Mouse (Mus musculus): ENCODE measurements around the gene Olfr1380. TPM values are rescaled to one million over a fixed set of nuclear protein-coding genes. Genes with fewer than 3 reads are reported as not detected.
"Not testable (repeated sequence)": the region's sequence is repeated elsewhere in the genome, so short reads cannot be mapped to it uniquely, and the experiment has no call there.

The Olfr1380 gene
- not detected for total RNA-seq (2021)

DNA sequence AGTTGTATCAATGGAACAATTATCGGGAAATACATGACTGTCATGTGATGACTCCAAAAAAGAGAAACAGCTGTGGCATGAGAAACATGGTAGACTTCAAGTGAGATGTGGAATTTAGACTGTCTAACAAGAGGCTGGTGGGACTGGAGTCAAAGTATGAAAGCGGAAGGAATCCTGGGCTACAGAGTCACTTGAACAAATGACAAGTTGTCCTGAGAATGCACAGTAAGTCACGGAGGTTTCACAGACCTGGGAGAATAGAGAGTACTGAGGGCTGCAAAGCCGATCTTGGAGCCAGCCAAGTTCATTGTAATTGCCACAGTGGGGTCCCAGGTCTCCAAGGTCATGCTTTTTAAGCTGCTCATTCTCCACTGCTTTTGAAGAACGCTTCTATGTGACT, at the start of gene Olfr1380:
Olfr1380 (plus strand) TSS at position 301 of the 400 bp plus-strand sequence.
- intact Hi-C loops (cut with DNase I); DNase-seq: not testable (repeated sequence)

- DNase-seq, result peak in 1 of 2 experiments; percentile 14
- intact Hi-C loops (cut with DNase I), result no loop called here
Measured at GRCm38 (mm10) chr11:49518086-49518485, 38.6 kb upstream of the Olfr1380 start.

GRCm38 (mm10) chr11:49519348-49519747, 37.3 kb upstream of the Olfr1380 start, which contains the start of gene Olfr1383:
Gene Olfr1383, plus strand, starts transcription at chr11:49519648.
- intact Hi-C loops (cut with DNase I), result no loop called here
- DNase-seq, result no peak

DNA sequence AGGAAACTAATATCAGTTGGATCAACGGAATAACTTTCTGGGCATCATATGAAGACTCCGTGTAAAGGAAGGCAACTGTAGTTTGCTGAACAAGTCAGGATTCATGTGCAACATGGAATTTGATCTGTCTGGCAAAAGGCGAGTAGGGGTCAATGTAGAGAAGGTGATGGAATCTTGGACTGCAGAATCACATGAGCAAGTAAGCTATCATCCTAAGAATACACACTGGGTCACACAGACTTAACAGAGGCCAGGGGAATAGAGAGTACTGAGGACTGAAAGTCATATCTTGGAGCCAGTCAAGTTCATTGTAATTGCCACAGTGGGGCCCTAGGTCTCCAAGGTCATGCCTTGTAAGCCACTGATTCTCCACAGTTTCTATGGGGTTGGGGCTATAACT, 28.7 kb upstream of the Olfr1380 start, which contains the start of gene Olfr1382:
Olfr1382 (plus strand) TSS at position 301 of the 400 bp plus-strand sequence.
- no peak for DNase-seq
- intact Hi-C loops (cut with DNase I), result no loop called here

DNA sequence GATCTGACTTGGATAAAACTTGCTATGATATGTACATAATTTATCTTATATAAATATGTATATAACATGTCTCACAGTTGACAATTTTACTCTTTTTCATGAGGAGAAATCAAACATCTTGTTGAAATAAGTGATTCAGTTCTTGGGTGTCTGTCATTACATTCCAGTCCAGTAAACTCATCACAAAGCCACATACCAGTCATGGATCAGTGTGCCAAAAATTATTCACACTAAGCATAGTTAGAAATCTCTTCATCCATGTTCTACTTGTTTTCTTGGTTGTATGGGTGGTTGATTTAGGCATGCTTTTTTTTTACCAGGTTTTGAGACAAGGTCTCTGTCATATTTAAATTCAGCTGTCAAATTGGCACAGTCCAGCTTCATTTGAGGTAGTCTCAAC, 23.9 kb upstream of the Olfr1380 start:
- intact Hi-C loops (cut with DNase I), result no loop called here
- DNase-seq, result no peak

- peak; percentile 9 to 11 for DNase-seq
- intact Hi-C loops (cut with DNase I), result loop anchor here (5.0 kb wide), 2 partner anchors 264 to 349 kb away; partner anchors contain the start of gene Btnl9
Measured at GRCm38 (mm10) chr11:49536631-49537030, 20.0 kb upstream of the Olfr1380 start.

DNA sequence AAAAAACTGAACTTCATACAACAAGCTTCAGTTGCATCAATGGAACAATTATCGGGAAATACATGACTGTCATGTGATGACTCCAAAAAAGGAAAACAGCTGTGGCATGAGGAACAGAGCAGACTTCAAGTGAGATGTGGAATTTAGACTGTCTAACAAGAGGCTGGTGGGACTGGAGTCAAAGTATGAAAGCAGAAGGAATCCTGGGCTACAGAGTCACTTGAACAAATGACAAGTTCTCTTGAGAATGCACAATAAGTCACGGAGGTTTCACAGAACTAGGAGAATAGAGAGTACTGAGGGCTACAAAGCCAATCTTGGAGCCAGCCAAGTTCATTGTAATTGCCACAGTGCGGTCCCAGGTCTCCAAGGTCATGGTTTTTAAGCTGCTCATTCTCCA, 13.5 kb upstream of the Olfr1380 start, which contains the start of gene Olfr1381:
Olfr1381 (plus strand) TSS at position 301 of the 400 bp plus-strand sequence.
- intact Hi-C loops (cut with DNase I); DNase-seq: not testable (repeated sequence)

DNA sequence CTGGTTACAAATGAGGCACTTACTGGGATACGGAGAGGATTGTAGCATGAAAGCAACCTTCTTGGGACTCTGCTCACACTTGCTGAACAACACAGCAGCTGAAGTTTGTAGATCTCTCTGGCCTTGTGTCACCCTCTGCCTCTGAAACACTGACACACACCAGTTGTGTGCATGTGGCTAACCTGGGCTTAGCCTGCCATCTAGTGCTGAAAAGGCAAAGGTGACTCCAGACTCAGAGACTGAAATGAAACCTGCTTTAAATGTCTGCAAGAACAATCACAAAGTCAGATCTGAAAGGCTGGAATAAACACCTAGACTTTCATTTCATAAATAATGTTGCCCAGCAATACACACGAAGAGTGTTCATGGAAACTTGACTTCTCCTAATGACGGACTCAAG, 2.6 kb upstream of the Olfr1380 start:
- intact Hi-C loops (cut with DNase I), result loop anchor here (5.0 kb wide), 1 partner anchor 362 kb away; no protein-coding TSS in a partner anchor

GRCm38 (mm10) chr11:49575054-49575453, 18.4 kb downstream of the Olfr1380 start:
- intact Hi-C loops (cut with DNase I); DNase-seq: not testable (repeated sequence)

More for the DNA sequence above, 2.6 kb upstream of the Olfr1380 start:
- DNase-seq, result peak in 1 of 2 experiments; percentile 11

DNA sequence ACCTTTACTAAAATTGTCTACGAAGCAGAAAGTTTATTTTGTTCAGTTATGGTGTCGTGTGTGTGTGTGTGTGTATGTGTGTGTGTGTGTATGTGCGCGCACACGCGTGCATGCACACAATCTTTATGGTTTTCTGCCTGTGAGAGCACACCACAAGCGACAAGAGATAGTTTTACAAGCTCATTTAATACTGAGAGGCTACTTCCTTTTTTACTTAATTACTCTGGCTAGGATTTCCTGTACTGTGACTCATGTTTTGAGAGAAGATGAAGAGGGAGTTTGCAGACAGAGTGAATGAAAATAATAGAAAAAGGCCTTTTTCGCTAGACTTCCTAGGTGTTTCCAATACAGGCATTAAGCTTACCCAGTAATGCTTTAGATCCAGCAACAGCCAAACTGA, 23.8 kb downstream of the Olfr1380 start:
- intact Hi-C loops (cut with DNase I); DNase-seq: not testable (repeated sequence)

DNA sequence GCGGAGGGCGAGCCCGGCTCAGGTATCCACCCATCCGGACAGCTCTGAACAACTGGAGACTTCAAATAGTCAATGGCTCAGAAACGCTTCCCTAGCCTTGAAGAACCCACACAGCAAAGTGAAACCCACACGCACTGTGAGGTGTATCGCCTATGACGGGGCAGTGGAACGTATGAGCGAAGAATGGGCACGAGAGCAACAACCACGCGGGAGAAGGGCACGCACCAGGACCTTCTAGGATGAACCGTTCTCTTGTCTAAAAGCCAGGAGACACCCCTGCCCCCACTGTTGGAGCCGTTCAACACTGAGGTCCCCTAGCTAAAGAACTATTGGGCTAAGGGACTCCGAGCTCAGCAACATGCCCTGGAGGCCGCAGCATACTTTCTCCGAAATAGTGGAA, 33.5 kb downstream of the Olfr1380 start:
- intact Hi-C loops (cut with DNase I), result no loop called here

DNA sequence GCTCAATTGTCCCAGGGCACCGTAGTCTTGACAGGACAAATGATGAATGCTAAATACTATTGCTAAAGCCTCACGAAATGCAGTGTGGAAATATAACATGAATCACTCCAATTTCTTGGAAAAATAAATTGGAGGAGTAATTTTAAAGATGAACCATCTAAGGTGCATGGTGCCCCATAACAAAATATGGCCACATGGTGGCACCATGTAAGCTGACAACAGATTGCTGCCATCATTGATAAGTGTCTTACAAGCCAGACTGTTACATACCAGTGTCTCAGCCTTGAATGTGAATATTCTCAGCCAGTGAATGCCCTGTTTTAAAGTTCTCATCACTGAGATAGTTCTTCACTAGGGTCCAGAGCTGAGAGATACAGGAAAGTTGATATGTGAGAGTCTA, 40.5 kb downstream of the Olfr1380 start:
- intact Hi-C loops (cut with DNase I), result loop anchor here (1.0 kb wide), 1 partner anchor 34 kb away; no protein-coding TSS in a partner anchor
- DNase-seq, result not testable (repeated sequence)

More for the DNA sequence above, 33.5 kb downstream of the Olfr1380 start:
- DNase-seq, result no peak

- intact Hi-C loops (cut with DNase I); DNase-seq: not testable (repeated sequence)
Measured at GRCm38 (mm10) chr11:49608306-49608705, 51.6 kb downstream of the Olfr1380 start.

- DNase-seq, result peak; percentile 51 to 52
Measured at GRCm38 (mm10) chr11:49608938-49609867, 52.5 kb downstream of the Olfr1380 start, which contains the start of gene Flt4. Gene Flt4, plus strand, starts transcription at chr11:49609263.

DNA sequence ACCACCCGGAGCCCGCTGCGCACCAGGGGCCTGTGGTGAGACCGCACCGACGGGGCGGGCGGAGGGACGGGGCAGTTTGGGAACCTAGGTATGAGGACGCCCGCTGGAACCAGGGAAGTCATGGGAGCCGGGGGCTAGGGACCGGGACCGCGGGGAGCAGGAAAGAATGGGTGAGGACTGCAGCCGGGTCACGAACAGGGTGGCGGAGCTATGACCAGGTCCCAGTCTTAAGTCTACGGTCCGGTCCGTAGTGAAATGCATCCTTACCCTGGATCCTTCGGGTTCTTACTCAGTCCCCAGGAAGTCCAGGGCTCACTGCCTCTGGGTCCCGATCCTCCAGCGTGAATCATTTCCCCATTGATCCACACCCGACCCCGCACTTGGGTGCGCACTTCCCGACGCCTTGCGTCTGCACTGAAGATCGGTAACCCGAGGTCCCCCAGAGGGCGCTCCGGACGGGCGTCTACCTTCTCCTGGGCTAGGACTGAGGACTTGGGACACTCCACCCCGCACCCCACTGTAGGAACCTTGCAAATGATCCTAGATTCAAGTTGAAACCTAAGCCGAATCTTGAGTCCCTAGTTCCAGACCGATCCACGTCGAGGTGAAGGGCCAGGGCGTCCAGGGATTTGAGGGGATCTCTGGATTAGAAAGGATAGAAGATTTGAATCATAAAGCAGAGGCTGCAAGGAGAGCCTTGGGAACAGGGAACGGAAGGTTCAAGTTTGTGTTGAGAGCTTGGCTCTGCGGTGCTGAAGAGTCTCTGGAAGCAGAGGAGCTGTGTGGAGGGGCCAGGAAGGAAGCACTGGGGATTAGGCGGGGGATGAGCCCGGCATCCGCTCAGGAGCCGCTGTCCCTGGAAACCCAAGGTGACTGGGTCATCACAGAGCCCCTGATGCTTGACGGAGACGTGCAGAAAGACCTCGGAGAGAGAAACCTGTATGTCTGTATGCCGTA, 53.5 kb downstream of the Olfr1380 start:
- intact Hi-C loops (cut with DNase I), result not testable (repeated sequence)
- DNase-seq, result peak; percentile 40 to 43

More at GRCm38 (mm10) chr11:49608938-49609867, 52.5 kb downstream of the Olfr1380 start, which contains the start of gene Flt4:
- intact Hi-C loops (cut with DNase I), result not testable (repeated sequence)

GRCm38 (mm10) chr11:49611349-49611748, 54.7 kb downstream of the Olfr1380 start:
- intact Hi-C loops (cut with DNase I); DNase-seq: not testable (repeated sequence)

DNA sequence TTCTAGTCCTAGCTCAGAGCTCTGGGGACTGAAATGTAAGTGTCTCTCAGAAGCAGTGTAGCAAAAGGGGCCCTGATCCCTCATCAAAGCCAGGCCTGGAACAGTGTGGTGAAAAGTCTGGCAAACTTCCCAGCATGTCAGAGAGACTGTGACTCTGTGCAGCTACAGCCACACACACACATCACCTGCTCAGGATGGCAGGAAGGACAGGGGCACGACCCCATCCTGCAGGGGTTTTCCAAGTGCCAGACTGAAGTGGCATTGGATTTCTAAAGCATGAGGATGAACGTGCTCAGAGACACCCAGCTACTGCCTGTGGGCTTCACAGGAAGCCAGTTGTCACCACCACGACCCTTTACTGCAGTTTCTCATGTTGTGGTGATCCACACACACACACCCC, 55.5 kb downstream of the Olfr1380 start:
- no peak for DNase-seq
- intact Hi-C loops (cut with DNase I), result no loop called here

GRCm38 (mm10) chr11:49613349-49613748, 56.7 kb downstream of the Olfr1380 start:
- DNase-seq, result peak; percentile 40 to 45
- intact Hi-C loops (cut with DNase I), result no loop called here
